Mouse (Mus musculus): ENCODE data around the gene Oas3.

DNA sequence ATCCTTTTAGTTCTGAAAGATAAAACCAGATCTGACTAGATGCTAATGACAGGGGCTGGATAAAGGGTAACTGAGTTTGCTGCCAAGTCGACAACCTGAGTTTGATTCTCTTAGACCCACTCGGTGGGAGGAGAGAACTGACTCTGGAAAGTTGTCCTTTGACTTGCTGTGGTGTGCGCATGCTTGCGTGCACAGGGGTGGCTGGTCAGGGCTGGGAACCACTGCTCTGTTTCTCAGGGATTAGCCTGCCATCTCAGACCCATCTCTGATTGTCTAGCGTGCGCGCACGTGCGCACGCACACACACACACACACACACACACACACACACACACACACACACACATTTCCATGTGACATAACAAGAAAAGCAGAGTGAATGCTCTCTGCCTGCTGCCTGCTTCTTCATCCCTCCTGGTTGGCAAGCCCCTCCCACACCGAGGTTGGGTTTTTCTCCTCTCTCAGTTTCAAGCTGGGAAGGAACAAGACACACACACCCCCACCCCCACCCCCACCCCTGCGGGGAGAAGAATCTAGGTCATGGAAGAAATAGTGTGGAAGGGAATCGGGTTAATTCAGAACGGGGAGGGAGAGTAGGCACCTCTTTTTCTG is 43.0 kb downstream of the Oas3 start:
- TF ChIP-seq CTCF (IDR thresholded peaks at IDR 0.05): no peak
- TF ChIP-seq POLR2A (IDR thresholded peaks at IDR 0.05; ENCODE audit: insufficient read depth, low read depth, low read length): no peak

All from heart, adult 2 months (tissue).